Comparison of ENCODE assay signal across 8 mouse cellular contexts in the genomic region with DNA sequence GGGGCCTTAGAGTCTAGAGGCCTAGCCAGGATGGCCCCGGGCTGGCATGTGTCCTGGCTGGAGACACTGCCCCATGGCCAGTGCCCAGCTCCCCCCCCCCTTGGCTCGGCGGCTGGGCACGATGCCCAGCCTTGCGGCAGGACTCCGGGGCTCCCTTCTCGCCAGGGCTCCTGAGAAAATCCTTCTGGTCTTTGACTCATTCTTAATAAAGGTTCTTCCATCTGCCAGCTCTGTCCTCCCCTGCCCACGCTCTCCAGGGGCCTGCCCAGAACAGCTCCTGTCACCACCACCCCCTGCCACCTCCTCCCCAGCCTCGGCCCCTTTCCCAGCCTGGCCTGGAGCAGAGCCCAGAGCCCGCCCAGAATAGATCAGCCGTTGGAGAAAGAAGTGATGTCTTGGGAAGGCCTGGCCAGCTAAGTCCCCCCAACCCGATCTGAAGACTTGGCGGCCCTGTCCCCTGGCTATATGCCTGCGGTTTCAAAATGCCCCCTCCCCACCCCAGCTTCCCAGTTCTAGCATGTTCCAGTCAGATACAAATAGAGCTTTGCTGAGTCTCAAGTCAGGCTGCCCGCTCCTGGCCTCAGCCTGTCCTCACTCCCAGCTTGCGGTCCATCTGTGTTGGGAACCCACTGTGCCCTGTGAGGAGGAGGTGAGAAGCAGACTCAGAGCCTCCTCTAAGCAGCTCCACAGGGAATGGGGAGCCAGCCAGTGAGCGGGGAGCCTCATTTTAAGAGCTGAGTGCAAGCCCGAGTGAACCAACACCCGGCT.
A peak's percentile ranks its signal among the peaks of the same experiment; 100 is the strongest.
DNase-seq lines count a peak whose midpoint lies in the region; TF ChIP-seq lines count a peak whose summit lies in the region.

No protein-coding gene starts in this region.

- TF ChIP-seq CTCF in E14TG2a.4 (conservative IDR thresholded peaks at IDR 0.05; ENCODE audit: low read length): no peak

- H3K36me3 ChIP-seq in E14TG2a.4 (ENCODE audit: insufficient read depth, low read length): no peaks in the 10 kb centered on the region

- peak; percentile 98 for DNase-seq in cerebellum, adult 11-12 months
- peak; percentile 86 to 93 for DNase-seq in frontal cortex, postnatal 10 days (ENCODE audit: low spot score in 2 of 2)
- DNase-seq in heart, postnatal 4 days: peak; percentile 95
- peak; percentile 89 to 93 for DNase-seq in layer of hippocampus, adult 8-10 months (ENCODE audit: low spot score in 2 of 2)
- peak; percentile 80 for DNase-seq in lung, postnatal 25 days (ENCODE audit: low spot score)
- peak; percentile 94 for DNase-seq in right cerebral cortex, postnatal 25 days
- DNase-seq in thymus, postnatal 14 days: no peak

- H3K4me1 ChIP-seq in E14TG2a.4 (replicated peaks; ENCODE audit: low read depth, low read length): peaks cover 50% of the 10 kb centered on the region

- H3K27me3 ChIP-seq in E14TG2a.4 (ENCODE audit: insufficient read depth, low read length): peaks cover 18% of the 10 kb centered on the region

- peaks cover 6% of the 10 kb centered on the region for H3K9me3 ChIP-seq in E14TG2a.4 (ENCODE audit: low read length)

- H3K4me3 ChIP-seq in E14TG2a.4 (replicated peaks; ENCODE audit: low read length): 0 out of 2 replicates have a peak overlapping the region, but pooled peaks have one; percentile 20
